Mouse (Mus musculus): ENCODE data around the gene S100a6. TPM values are rescaled to one million over a fixed set of nuclear protein-coding genes. Genes with fewer than 3 reads are reported as not detected.

S100a6 gene
- polyA plus RNA-seq, 1 experiment from 2014 or later: 23.7 TPM

- ATAC-seq (replicated peaks; ENCODE audit: insufficient number of reproducible peaks, low FRiP score, low TSS enrichment, low read depth): no peak
- H3K27ac ChIP-seq (replicated peaks; ENCODE audit: low read depth, low read length): no peak overlapping the region
- DNase-seq (ENCODE audit: low spot score): no peak
- WGBS: 60% methylated on average over 1 of the region's 1 CpGs
- no peaks in the 10 kb centered on the region for H3K36me3 ChIP-seq (replicated peaks; ENCODE audit: control insufficient read depth, insufficient read depth, low read depth, low read length)
- H3K4me3 ChIP-seq (ENCODE audit: low read depth, low read length): no peak overlapping the region
- H3K4me2 ChIP-seq (ENCODE audit: low read depth, low read length): no peak overlapping the region
- no peak overlapping the region for H3K9ac ChIP-seq (replicated peaks; ENCODE audit: low read length)
- no peaks in the 10 kb centered on the region for H3K9me3 ChIP-seq (replicated peaks; ENCODE audit: control insufficient read depth, low read length)
- no peaks in the 10 kb centered on the region for H3K4me1 ChIP-seq (ENCODE audit: control insufficient read depth, insufficient read depth, low read length)
- no peaks in the 10 kb centered on the region for H3K27me3 ChIP-seq (ENCODE audit: control insufficient read depth, insufficient read depth, low read length)
Observed at GRCm38 (mm10) chr3:90638511-90639275, 26.0 kb downstream of the S100a6 start.

- H3K4me3 ChIP-seq (ENCODE audit: low read depth, low read length): no peak overlapping the region
- no peaks in the 10 kb centered on the region for H3K9me3 ChIP-seq (replicated peaks; ENCODE audit: control insufficient read depth, low read length)
- 56% methylated on average over 7 of the region's 7 CpGs for WGBS
- no peaks in the 10 kb centered on the region for H3K4me1 ChIP-seq (ENCODE audit: control insufficient read depth, insufficient read depth, low read length)
- H3K36me3 ChIP-seq (replicated peaks; ENCODE audit: control insufficient read depth, insufficient read depth, low read depth, low read length): no peaks in the 10 kb centered on the region
- H3K27me3 ChIP-seq (ENCODE audit: control insufficient read depth, insufficient read depth, low read length): no peaks in the 10 kb centered on the region
- H3K4me2 ChIP-seq (ENCODE audit: low read depth, low read length): no peak overlapping the region
- no peak overlapping the region for H3K9ac ChIP-seq (replicated peaks; ENCODE audit: low read length)
- H3K27ac ChIP-seq (replicated peaks; ENCODE audit: low read depth, low read length): no peak overlapping the region
- no peak for ATAC-seq (replicated peaks; ENCODE audit: insufficient number of reproducible peaks, low FRiP score, low TSS enrichment, low read depth)
- DNase-seq (ENCODE audit: low spot score): peak; percentile 55
Observed at GRCm38 (mm10) chr3:90639511-90640154, 27.0 kb downstream of the S100a6 start.

DNA sequence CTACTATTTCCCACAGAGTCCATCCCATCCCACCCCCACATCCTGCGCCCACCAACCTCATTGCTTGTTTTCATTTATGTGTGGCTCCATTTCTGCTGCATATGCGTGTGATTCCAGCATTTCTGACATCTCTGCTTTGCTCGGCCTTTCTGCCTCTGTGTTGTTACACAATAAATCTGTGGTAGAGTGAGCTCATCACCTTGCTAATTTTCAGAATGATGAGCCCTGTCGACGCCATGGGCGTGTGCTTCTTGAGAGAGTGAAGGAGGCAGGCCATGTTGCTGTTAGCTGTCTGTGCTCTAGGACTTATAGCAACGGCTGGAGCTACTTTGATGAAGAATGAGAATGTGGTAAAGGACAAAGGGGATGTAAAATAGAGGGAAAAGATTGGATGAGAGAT, 28.3 kb downstream of the S100a6 start:
- no peak for DNase-seq (ENCODE audit: low spot score)
- no peak for ATAC-seq (replicated peaks; ENCODE audit: insufficient number of reproducible peaks, low FRiP score, low TSS enrichment, low read depth)
- H3K4me2 ChIP-seq (ENCODE audit: low read depth, low read length): no peak overlapping the region
- H3K9ac ChIP-seq (replicated peaks; ENCODE audit: low read length): no peak overlapping the region
- H3K4me1 ChIP-seq (ENCODE audit: control insufficient read depth, insufficient read depth, low read length): no peaks in the 10 kb centered on the region
- no peak overlapping the region for H3K4me3 ChIP-seq (ENCODE audit: low read depth, low read length)
- 87% methylated on average over 7 of the region's 7 CpGs for WGBS
- H3K27me3 ChIP-seq (ENCODE audit: control insufficient read depth, insufficient read depth, low read length): no peaks in the 10 kb centered on the region
- H3K36me3 ChIP-seq (replicated peaks; ENCODE audit: control insufficient read depth, insufficient read depth, low read depth, low read length): no peaks in the 10 kb centered on the region
- H3K9me3 ChIP-seq (replicated peaks; ENCODE audit: control insufficient read depth, low read length): no peaks in the 10 kb centered on the region
- H3K27ac ChIP-seq (replicated peaks; ENCODE audit: low read depth, low read length): no peak overlapping the region

GRCm38 (mm10) chr3:90644220-90644619, 31.5 kb downstream of the S100a6 start:
- Histone ChIP-seq H3K9ac (replicated peaks; ENCODE audit: low read length) (no peak overlapping the region), H3K36me3 (replicated peaks; ENCODE audit: control insufficient read depth, insufficient read depth, low read depth, low read length) (no peaks in the 10 kb centered on the region), H3K4me1 (ENCODE audit: control insufficient read depth, insufficient read depth, low read length) (no peaks in the 10 kb centered on the region), H3K4me2 (ENCODE audit: low read depth, low read length) (no peak overlapping the region), H3K27me3 (ENCODE audit: control insufficient read depth, insufficient read depth, low read length) (no peaks in the 10 kb centered on the region), H3K27ac (replicated peaks; ENCODE audit: low read depth, low read length) (no peak overlapping the region), H3K4me3 (ENCODE audit: low read depth, low read length) (no peak overlapping the region), H3K9me3 (replicated peaks; ENCODE audit: control insufficient read depth, low read length) (no peaks in the 10 kb centered on the region)
- 53% methylated on average over 3 of the region's 3 CpGs for WGBS
- no peak for ATAC-seq (replicated peaks; ENCODE audit: insufficient number of reproducible peaks, low FRiP score, low TSS enrichment, low read depth)
- peak; percentile 32 for DNase-seq (ENCODE audit: low spot score)

DNA sequence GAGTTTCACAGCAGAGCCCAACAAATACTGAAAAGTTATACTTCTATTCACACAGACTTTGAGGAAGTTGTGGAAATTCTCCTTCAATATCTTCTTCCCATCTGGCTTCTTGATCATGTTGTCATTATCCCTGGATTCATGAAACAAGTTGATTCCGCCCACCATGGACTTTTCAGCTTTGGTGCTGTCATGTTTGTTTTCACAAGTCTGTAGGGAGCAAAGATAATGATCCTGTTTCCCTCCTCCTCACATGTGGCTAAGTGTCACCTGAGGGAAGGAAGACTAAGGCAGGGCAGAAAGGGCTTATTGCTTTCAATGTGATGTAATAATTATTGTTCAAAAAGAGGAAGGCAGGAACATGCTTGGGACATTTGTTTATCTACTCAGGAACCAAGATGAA, 34.6 kb downstream of the S100a6 start:
- H3K27me3 ChIP-seq (ENCODE audit: control insufficient read depth, insufficient read depth, low read length): no peaks in the 10 kb centered on the region
- H3K9ac ChIP-seq (replicated peaks; ENCODE audit: low read length): no peak overlapping the region
- H3K9me3 ChIP-seq (replicated peaks; ENCODE audit: control insufficient read depth, low read length): no peaks in the 10 kb centered on the region
- H3K4me1 ChIP-seq (ENCODE audit: control insufficient read depth, insufficient read depth, low read length): no peaks in the 10 kb centered on the region
- H3K4me3 ChIP-seq (ENCODE audit: low read depth, low read length): no peak overlapping the region
- no peak for ATAC-seq (replicated peaks; ENCODE audit: insufficient number of reproducible peaks, low FRiP score, low TSS enrichment, low read depth)
- H3K4me2 ChIP-seq (ENCODE audit: low read depth, low read length): no peak overlapping the region
- H3K36me3 ChIP-seq (replicated peaks; ENCODE audit: control insufficient read depth, insufficient read depth, low read depth, low read length): no peaks in the 10 kb centered on the region
- H3K27ac ChIP-seq (replicated peaks; ENCODE audit: low read depth, low read length): no peak overlapping the region
- WGBS: 85% methylated on average over 1 of the region's 1 CpGs
- DNase-seq (ENCODE audit: low spot score): no peak

GRCm38 (mm10) chr3:90648981-90649380, 36.3 kb downstream of the S100a6 start:
- Histone ChIP-seq H3K27me3 (ENCODE audit: control insufficient read depth, insufficient read depth, low read length) (no peaks in the 10 kb centered on the region), H3K9me3 (replicated peaks; ENCODE audit: control insufficient read depth, low read length) (no peaks in the 10 kb centered on the region), H3K4me1 (ENCODE audit: control insufficient read depth, insufficient read depth, low read length) (no peaks in the 10 kb centered on the region), H3K4me3 (ENCODE audit: low read depth, low read length) (no peak overlapping the region), H3K36me3 (replicated peaks; ENCODE audit: control insufficient read depth, insufficient read depth, low read depth, low read length) (no peaks in the 10 kb centered on the region), H3K9ac (replicated peaks; ENCODE audit: low read length) (no peak overlapping the region), H3K27ac (replicated peaks; ENCODE audit: low read depth, low read length) (no peak overlapping the region), H3K4me2 (ENCODE audit: low read depth, low read length) (no peak overlapping the region)
- DNase-seq (ENCODE audit: low spot score) (no peak), ATAC-seq (replicated peaks; ENCODE audit: insufficient number of reproducible peaks, low FRiP score, low TSS enrichment, low read depth) (no peak)

- WGBS: 92% methylated on average over 2 of the region's 2 CpGs
- H3K9ac ChIP-seq (replicated peaks; ENCODE audit: low read length): no peak overlapping the region
Observed at GRCm38 (mm10) chr3:90649832-90650231, 37.1 kb downstream of the S100a6 start.

DNA sequence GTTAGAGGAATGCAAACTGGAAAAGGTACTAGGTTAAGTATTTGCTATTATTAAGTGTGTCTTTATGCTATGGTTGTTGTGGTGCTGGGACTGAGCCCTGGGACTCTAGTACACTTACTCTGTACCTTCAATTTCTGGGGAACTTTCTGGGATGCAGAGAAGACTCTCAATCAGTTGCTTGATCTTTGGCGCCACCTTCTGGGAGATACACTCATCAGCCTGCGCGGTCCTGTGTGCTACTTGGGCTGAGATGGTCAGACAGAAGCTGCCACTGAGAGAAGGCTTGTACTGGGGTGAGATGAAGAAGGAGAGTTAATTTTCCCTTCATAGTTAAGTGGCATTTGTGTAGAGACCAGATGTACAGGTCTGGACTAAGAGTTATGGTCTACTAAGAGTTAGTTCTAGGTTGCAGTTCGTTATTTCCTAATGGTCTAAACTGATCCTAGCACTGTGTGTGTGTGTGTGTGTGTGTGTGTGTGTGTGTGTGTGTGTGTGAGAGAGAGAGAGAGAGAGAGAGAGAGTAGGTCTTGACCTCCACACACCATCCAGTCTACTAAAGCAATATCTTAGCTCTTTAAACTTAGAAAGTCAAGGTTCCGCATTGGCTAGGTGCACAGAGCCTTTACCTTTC, 40.3 kb downstream of the S100a6 start:
- Histone ChIP-seq H3K4me3 (ENCODE audit: low read depth, low read length) (no peak overlapping the region), H3K27me3 (ENCODE audit: control insufficient read depth, insufficient read depth, low read length) (no peaks in the 10 kb centered on the region), H3K9ac (replicated peaks; ENCODE audit: low read length) (no peak overlapping the region), H3K27ac (replicated peaks; ENCODE audit: low read depth, low read length) (no peak overlapping the region), H3K36me3 (replicated peaks; ENCODE audit: control insufficient read depth, insufficient read depth, low read depth, low read length) (no peaks in the 10 kb centered on the region), H3K9me3 (replicated peaks; ENCODE audit: control insufficient read depth, low read length) (no peaks in the 10 kb centered on the region), H3K4me1 (ENCODE audit: control insufficient read depth, insufficient read depth, low read length) (no peaks in the 10 kb centered on the region), H3K4me2 (ENCODE audit: low read depth, low read length) (no peak overlapping the region)
- WGBS: 36% methylated on average over 5 of the region's 5 CpGs
- DNase-seq (ENCODE audit: low spot score) (peak; percentile 93), ATAC-seq (replicated peaks; ENCODE audit: insufficient number of reproducible peaks, low FRiP score, low TSS enrichment, low read depth) (peak; percentile 79)

More at GRCm38 (mm10) chr3:90649832-90650231, 37.1 kb downstream of the S100a6 start:
- Histone ChIP-seq H3K4me3 (ENCODE audit: low read depth, low read length) (no peak overlapping the region), H3K9me3 (replicated peaks; ENCODE audit: control insufficient read depth, low read length) (no peaks in the 10 kb centered on the region), H3K36me3 (replicated peaks; ENCODE audit: control insufficient read depth, insufficient read depth, low read depth, low read length) (no peaks in the 10 kb centered on the region), H3K27me3 (ENCODE audit: control insufficient read depth, insufficient read depth, low read length) (no peaks in the 10 kb centered on the region), H3K4me2 (ENCODE audit: low read depth, low read length) (no peak overlapping the region), H3K4me1 (ENCODE audit: control insufficient read depth, insufficient read depth, low read length) (no peaks in the 10 kb centered on the region), H3K27ac (replicated peaks; ENCODE audit: low read depth, low read length) (no peak overlapping the region)
- no peak for DNase-seq (ENCODE audit: low spot score)
- ATAC-seq (replicated peaks; ENCODE audit: insufficient number of reproducible peaks, low FRiP score, low TSS enrichment, low read depth): no peak

All from embryonic facial prominence, embryonic 11.5 days (tissue).